In the genomic region with DNA sequence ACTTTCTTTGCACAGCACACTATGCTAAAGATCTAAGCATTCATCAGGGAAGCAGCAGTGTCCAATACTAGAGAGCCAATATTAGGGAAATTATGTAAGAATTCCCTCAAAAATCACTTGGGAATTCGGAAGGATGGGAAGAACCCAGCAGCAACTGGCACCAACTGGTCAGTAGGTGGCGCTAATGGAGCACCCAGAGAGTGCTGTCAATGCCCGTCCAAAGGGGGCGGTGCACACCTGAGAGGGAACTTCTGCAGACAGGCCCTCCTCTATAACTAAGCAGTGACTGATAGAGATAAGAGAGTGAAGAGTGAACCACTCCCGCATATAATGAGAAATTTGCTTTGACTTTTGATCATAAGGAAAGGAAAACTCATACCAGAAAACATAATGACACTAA, we compare ENCODE assay signal across 9 mouse cellular contexts. TPM values are rescaled to one million over a fixed set of nuclear protein-coding genes. Genes with fewer than 3 reads are reported as not detected.
DNase-seq lines count a peak whose midpoint lies in the region; ATAC-seq and TF ChIP-seq lines count a peak whose summit lies in the region.
"Had no signal": no experiment of that assay in that cellular context is flagged by ENCODE, and none has a peak within 500 bp of the region (broad histone marks: within the 10 kb centered on the region; RNA-seq: fewer than 3 reads in every experiment).

No protein-coding gene starts in this region.

- TF ChIP-seq CTCF in CH12.LX (conservative IDR thresholded peaks at IDR 0.05 in 1 of 2, IDR thresholded peaks at IDR 0.05 in 1 of 2; ENCODE audit: low read depth in 2 of 2, low read length in 2 of 2), result peak; percentile 94 to 99
- peak; percentile 97 for TF ChIP-seq CTCF in embryonic fibroblast, embryonic 13.5 days (IDR thresholded peaks at IDR 0.05; ENCODE audit: borderline replicate concordance, insufficient read depth, low read length)
- peak; percentile 96 for TF ChIP-seq CTCF in heart, postnatal 0 days (IDR thresholded peaks at IDR 0.05; ENCODE audit: low read depth)

- H3K79me2 ChIP-seq in CH12.LX (replicated peaks; ENCODE audit: control insufficient read depth, extremely low read depth, insufficient read depth, poor library complexity, severe bottlenecking), result no peaks in the 10 kb centered on the region

- no peak overlapping the region for H3K4me2 ChIP-seq in CH12.LX (ENCODE audit: insufficient read depth, low read depth, poor library complexity, severe bottlenecking)
- no peak overlapping the region for H3K4me2 ChIP-seq in heart, postnatal 0 days (ENCODE audit: low read depth, low read length)

- H3K9ac ChIP-seq in CH12.LX (ENCODE audit: insufficient read depth, low read depth), result no peak overlapping the region
- H3K9ac ChIP-seq in heart, postnatal 0 days (replicated peaks; ENCODE audit: low read depth, low read length), result no peak overlapping the region

- 4% methylated on average over 5 of the region's 5 CpGs for WGBS in heart, postnatal 0 days
- WGBS in large intestine, adult 2 months, result 3% methylated on average over 5 of the region's 5 CpGs

- peak; percentile 94 for TF ChIP-seq RAD21 in CH12.LX (IDR thresholded peaks at IDR 0.05; ENCODE audit: low read depth, low read length)

- dilution Hi-C loops in CH12.LX (cut with MboI; ENCODE audit: extremely low pct_ligation_motif_present, extremely low pct_unique_long_range_greater_than_20kb, low sequenced_read_pairs), result no loop called here

- ATAC-seq in heart, postnatal 0 days (ENCODE audit: insufficient read depth, low read depth), result peak; percentile 67; the same call in 1 of the 2 replicates

- no peak for TF ChIP-seq EP300 in CH12.LX (IDR thresholded peaks at IDR 0.05; ENCODE audit: low read length)
- no peak for TF ChIP-seq EP300 in heart, postnatal 0 days (IDR thresholded peaks at IDR 0.05; ENCODE audit: low read depth)

- no peaks in the 10 kb centered on the region for H3K36me3 ChIP-seq in CH12.LX (replicated peaks in 1 of 2; ENCODE audit: control insufficient read depth in 1 of 2, insufficient read depth in 1 of 2, low read length in 1 of 2)
- H3K36me3 ChIP-seq in heart, postnatal 0 days (replicated peaks; ENCODE audit: control insufficient read depth, insufficient read depth, low read length), result no peaks in the 10 kb centered on the region

- no peaks in the 10 kb centered on the region for H3K9me3 ChIP-seq in CH12.LX (replicated peaks; ENCODE audit: low read length)
- no peaks in the 10 kb centered on the region for H3K9me3 ChIP-seq in heart, postnatal 0 days (replicated peaks; ENCODE audit: control insufficient read depth, low read length)

- TF ChIP-seq POLR2A in CH12.LX (IDR thresholded peaks at IDR 0.05; ENCODE audit: low read depth, low read length), result no peak
- TF ChIP-seq POLR2A in embryonic fibroblast, embryonic 13.5 days (IDR thresholded peaks at IDR 0.05; ENCODE audit: low read depth, low read length), result no peak

- no peaks in the 10 kb centered on the region for H3K27me3 ChIP-seq in CH12.LX (replicated peaks)
- no peaks in the 10 kb centered on the region for H3K27me3 ChIP-seq in heart, postnatal 0 days (ENCODE audit: control insufficient read depth, insufficient read depth, low read length)

- H3K4me3 ChIP-seq in CH12.LX (replicated peaks in 1 of 3; ENCODE audit: low read depth in 2 of 3, low read length in 2 of 3, poor library complexity in 1 of 3), result no peak overlapping the region
- no peak overlapping the region for H3K4me3 ChIP-seq in embryonic fibroblast, embryonic 13.5 days (ENCODE audit: insufficient read depth, low read length)
- H3K4me3 ChIP-seq in heart, postnatal 0 days (ENCODE audit: low read depth, low read length), result no peak overlapping the region

- in situ Hi-C loops in CH12.LX (cut with MboI; ENCODE audit: low pct_ligation_motif_present, low pct_unique_long_range_greater_than_20kb, low sequenced_read_pairs), result loop anchor here (25.0 kb wide), 1 partner anchor 488 kb away; a partner anchor contains a TSS

- no peak overlapping the region for H3K27ac ChIP-seq in CH12.LX (ENCODE audit: insufficient read depth, low read depth)
- H3K27ac ChIP-seq in embryonic fibroblast, embryonic 13.5 days (ENCODE audit: insufficient read depth, low read length), result no peak overlapping the region
- no peak overlapping the region for H3K27ac ChIP-seq in heart, postnatal 0 days (ENCODE audit: low read depth)

- DNase-seq in CH12.LX (ENCODE audit: extremely low read depth) (peak; percentile 77), MN1 (ENCODE audit: low spot score) (no peak)
- DNase-seq in adrenal gland, adult (ENCODE audit: inconsistent age in 2 of 2, low spot score in 1 of 2), result peak; percentile 65 to 90
- peak; percentile 53 for DNase-seq in heart, postnatal 0 days (ENCODE audit: low spot score)
- DNase-seq in large intestine, adult 2 months (ENCODE audit: low read depth, low spot score), result peak; percentile 70
- peak; percentile 81 for DNase-seq in lung, postnatal 10 days
- DNase-seq in spleen, adult 12 weeks (ENCODE audit: low spot score), result peak; percentile 38

- no peaks in the 10 kb centered on the region for H3K4me1 ChIP-seq in CH12.LX (ENCODE audit: control insufficient read depth in 1 of 2, insufficient read depth in 2 of 2)
- H3K4me1 ChIP-seq in embryonic fibroblast, embryonic 13.5 days (ENCODE audit: control insufficient read depth, insufficient read depth, low read length), result no peaks in the 10 kb centered on the region
- no peaks in the 10 kb centered on the region for H3K4me1 ChIP-seq in heart, postnatal 0 days (ENCODE audit: control insufficient read depth, insufficient read depth)

TF ChIP-seq in CH12.LX, 34 proteins besides CTCF, POLR2A, EP300 and RAD21:
- no peak for TF ChIP-seq MEF2A (IDR thresholded peaks at IDR 0.05; ENCODE audit: borderline replicate concordance, low read depth, low read length)
- TF ChIP-seq NELFE (IDR thresholded peaks at IDR 0.05; ENCODE audit: low read depth, low read length), result peak; percentile 68; the same call in 1 of the 2 replicates
- TF ChIP-seq ZC3H11A (IDR thresholded peaks at IDR 0.05; ENCODE audit: low read depth, low read length), result peak; percentile 60
- TF ChIP-seq MXI1 (IDR thresholded peaks at IDR 0.05; ENCODE audit: low read depth, low read length), result no peak
- no peak for TF ChIP-seq USF2 (conservative IDR thresholded peaks at IDR 0.05; ENCODE audit: low read depth, low read length)
- no peak for TF ChIP-seq MYC (IDR thresholded peaks at IDR 0.05; ENCODE audit: low read depth, low read length)
- peak; percentile 39; the same call in 1 of the 2 replicates for TF ChIP-seq IRF4 (IDR thresholded peaks at IDR 0.05; ENCODE audit: low read depth, low read length)
- TF ChIP-seq SMC3 (IDR thresholded peaks at IDR 0.05; ENCODE audit: low read depth, low read length), result peak; percentile 94
- TF ChIP-seq ELF1 (IDR thresholded peaks at IDR 0.05; ENCODE audit: low read depth, low read length), result 0 out of 2 replicates have a peak, but pooled peaks have one; percentile 11
- no peak for TF ChIP-seq MAFK (IDR thresholded peaks at IDR 0.05; ENCODE audit: insufficient replicate concordance, low read length)
- peak; percentile 69; the same call in 1 of the 2 replicates for TF ChIP-seq MAZ (IDR thresholded peaks at IDR 0.05; ENCODE audit: low read depth, low read length)
- TF ChIP-seq POLR2AphosphoS2 (IDR thresholded peaks at IDR 0.05; ENCODE audit: low read depth, low read length), result no peak

RNA-seq across cellular contexts. Expression of a gene that starts 4.0 kb away (rescaled TPM):
- total RNA-seq in CH12.LX (2012; rRNA removed) (not detected in 2 replicates), CH12.LX (2014; rRNA removed) (not detected in 2 replicates)
- not detected in 2 replicates for polyA plus RNA-seq in CH12.LX (2012; ENCODE audit: insufficient read length, low read depth)
- polyA plus RNA-seq in embryonic fibroblast, embryonic 13.5 days (2011; ENCODE audit: insufficient read length, low read depth, missing spikeins), result not detected in 2 replicates
- not detected in 2 replicates for total RNA-seq in heart, postnatal 0 days (2014; rRNA removed; ENCODE audit: low replicate concordance)
- not detected in 2 replicates for polyA plus RNA-seq in heart, postnatal 0 days (2015; fragmentation: Nextera tagmentation; extraction: Ambion mirVana)
- polyA plus RNA-seq in large intestine, adult 2 months (2012; rRNA removed), result not detected in 2 replicates
- total RNA-seq: layer of hippocampus, postnatal 14 days had no signal

RNA-seq across cellular contexts. Expression of a gene that starts 16.6 kb away (rescaled TPM):
- not detected in 2 replicates for total RNA-seq in CH12.LX (2012; rRNA removed)
- total RNA-seq in CH12.LX (2014; rRNA removed), result not detected in 2 replicates
- polyA plus RNA-seq in CH12.LX (2012; ENCODE audit: insufficient read length, low read depth), result not detected in 2 replicates
- polyA plus RNA-seq in embryonic fibroblast, embryonic 13.5 days (2011; ENCODE audit: insufficient read length, low read depth, missing spikeins), result not detected in 2 replicates
- not detected in 2 replicates for total RNA-seq in heart, postnatal 0 days (2014; rRNA removed; ENCODE audit: low replicate concordance)
- 0.07 and 0.08 TPM in 2 replicates for polyA plus RNA-seq in heart, postnatal 0 days (2015; fragmentation: Nextera tagmentation; extraction: Ambion mirVana)
- 0.02 TPM in 1 of 2 replicates, not detected in the other for polyA plus RNA-seq in large intestine, adult 2 months (2012; rRNA removed)

RNA-seq across cellular contexts. Expression of a gene that starts 18.8 kb away (rescaled TPM):
- total RNA-seq in CH12.LX (2012; rRNA removed) (not detected in 2 replicates), CH12.LX (2014; rRNA removed) (not detected in 2 replicates)
- polyA plus RNA-seq in CH12.LX (2012; ENCODE audit: insufficient read length, low read depth), result 0.16 and 0.31 TPM in 2 replicates
- polyA plus RNA-seq in embryonic fibroblast, embryonic 13.5 days (2011; ENCODE audit: insufficient read length, low read depth, missing spikeins), result 0.67 and 1.4 TPM in 2 replicates
- 2.9 and 7.3 TPM in 2 replicates for total RNA-seq in heart, postnatal 0 days (2014; rRNA removed; ENCODE audit: low replicate concordance)
- 0.73 and 1.4 TPM in 2 replicates for polyA plus RNA-seq in heart, postnatal 0 days (2015; fragmentation: Nextera tagmentation; extraction: Ambion mirVana)
- 0.79 and 1.1 TPM in 2 replicates for polyA plus RNA-seq in large intestine, adult 2 months (2012; rRNA removed)

RNA-seq across cellular contexts. Expression of a gene that starts 35.2 kb away (rescaled TPM):
- total RNA-seq in CH12.LX (2012; rRNA removed) (not detected in 2 replicates), CH12.LX (2014; rRNA removed) (not detected in 2 replicates)
- polyA plus RNA-seq in CH12.LX (2012; ENCODE audit: insufficient read length, low read depth), result not detected in 2 replicates
- polyA plus RNA-seq in embryonic fibroblast, embryonic 13.5 days (2011; ENCODE audit: insufficient read length, low read depth, missing spikeins), result not detected in 2 replicates
- total RNA-seq in heart, postnatal 0 days (2014; rRNA removed; ENCODE audit: low replicate concordance), result not detected in 2 replicates
- polyA plus RNA-seq in heart, postnatal 0 days (2015; fragmentation: Nextera tagmentation; extraction: Ambion mirVana), result not detected in 2 replicates
- polyA plus RNA-seq in large intestine, adult 2 months (2012; rRNA removed), result not detected in 2 replicates
- total RNA-seq: layer of hippocampus, postnatal 14 days had no signal

RNA-seq across cellular contexts. Expression of a gene that starts 44.4 kb away (rescaled TPM):
- total RNA-seq in CH12.LX (2012; rRNA removed) (3.8 and 4.5 TPM in 2 replicates), CH12.LX (2014; rRNA removed) (13.4 and 13.8 TPM in 2 replicates)
- 7.0 and 7.5 TPM in 2 replicates for polyA plus RNA-seq in CH12.LX (2012; ENCODE audit: insufficient read length, low read depth)
- 4.9 and 5.8 TPM in 2 replicates for polyA plus RNA-seq in embryonic fibroblast, embryonic 13.5 days (2011; ENCODE audit: insufficient read length, low read depth, missing spikeins)
- total RNA-seq in heart, postnatal 0 days (2014; rRNA removed; ENCODE audit: low replicate concordance), result 5.7 and 7.5 TPM in 2 replicates
- polyA plus RNA-seq in heart, postnatal 0 days (2015; fragmentation: Nextera tagmentation; extraction: Ambion mirVana), result 2.1 and 2.5 TPM in 2 replicates
- polyA plus RNA-seq in large intestine, adult 2 months (2012; rRNA removed), result 3.8 and 5.5 TPM in 2 replicates
